Mouse (Mus musculus) liver, embryonic 13.5 days (tissue): ENCODE data around the gene D630003M21Rik. TPM values are rescaled to one million over a fixed set of nuclear protein-coding genes. Genes with fewer than 3 reads are reported as not detected.

ENCODE experiments used
- ATAC-seq: fragments of 200-750 bp; cut with Nextera tagmentation; 2 replicates; pipeline ENCODE4 v1.8.0; 2017; ENCODE audit warnings: low read depth, mild to moderate bottlenecking, moderate number of reproducible peaks, moderate library complexity
- DNase-seq: peaks from one replicate; pipeline ENCODE4 v3.0.0; 2022
- H3K27ac ChIP-seq: fragments of 300-500 bp; sonication (generic); 2 replicates; pipeline ENCODE4 v1.5.1; 2015; ENCODE audit warnings: moderate library complexity, mild to moderate bottlenecking, inconsistent platforms
- H3K27me3 ChIP-seq: fragments of 300-500 bp; sonication (generic); 2 replicates; pipeline ENCODE4 v1.6.1; 2015; ENCODE audit warnings: mild to moderate bottlenecking, inconsistent platforms
- H3K36me3 ChIP-seq: fragments of 300-500 bp; sonication (generic); 2 replicates; pipeline ENCODE4 v1.6.1; 2015; ENCODE audit warnings: mild to moderate bottlenecking, inconsistent platforms
- H3K4me1 ChIP-seq: fragments of 300-500 bp; sonication (generic); replicated peaks from 2 replicates; pipeline ENCODE4 v1.6.1; 2015; ENCODE audit warnings: inconsistent platforms
- H3K4me2 ChIP-seq: fragments of 300-500 bp; sonication (generic); 2 replicates; pipeline ENCODE4 v1.6.1; 2015; ENCODE audit warnings: inconsistent platforms, mild to moderate bottlenecking, moderate library complexity
- H3K4me3 ChIP-seq: fragments of 300-500 bp; sonication (generic); replicated peaks from 2 replicates; pipeline ENCODE4 v1.5.1; 2015; ENCODE audit warnings: mild to moderate bottlenecking, inconsistent platforms
- H3K9ac ChIP-seq: fragments of 300-500 bp; sonication (generic); 2 replicates; pipeline ENCODE4 v1.6.1; 2015; ENCODE audit warnings: mild to moderate bottlenecking, inconsistent platforms
- H3K9me3 ChIP-seq: fragments of 300-500 bp; sonication (generic); replicated peaks from 2 replicates; pipeline ENCODE4 v1.6.1; 2016; ENCODE audit warnings: inconsistent platforms
- WGBS: fragments of 180-500 bp; shearing (Covaris S2); methylation state at CpG from one replicate; pipeline ENCODE4 v1.1.7; 2015; ENCODE audit not compliant: insufficient replicate concordance; 5-methylcytosine and 5-hydroxymethylcytosine counted together
- microRNA-seq: library from miRNA; unstranded; fragments of <30 nt; microRNA quantifications from one replicate; pipeline ENCODE4, GENCODE M21; 2016
- polyA plus RNA-seq: library from polyadenylated mRNA; unstranded; fragments of >200 nt; fragmentation: Nextera tagmentation; extraction: Ambion mirVana; gene quantifications from 2 replicates; pipeline ENCODE4 v1.2.1, GENCODE M21; 2015

Gene D630003M21Rik
- polyA plus RNA-seq, 1 experiment from 2014 or later = 0.47 TPM

GRCm38 (mm10) chr2:158140664-158141063, 88.4 kb downstream of the D630003M21Rik start:
- H3K4me2 ChIP-seq = peak overlapping the region; percentile 93

DNA sequence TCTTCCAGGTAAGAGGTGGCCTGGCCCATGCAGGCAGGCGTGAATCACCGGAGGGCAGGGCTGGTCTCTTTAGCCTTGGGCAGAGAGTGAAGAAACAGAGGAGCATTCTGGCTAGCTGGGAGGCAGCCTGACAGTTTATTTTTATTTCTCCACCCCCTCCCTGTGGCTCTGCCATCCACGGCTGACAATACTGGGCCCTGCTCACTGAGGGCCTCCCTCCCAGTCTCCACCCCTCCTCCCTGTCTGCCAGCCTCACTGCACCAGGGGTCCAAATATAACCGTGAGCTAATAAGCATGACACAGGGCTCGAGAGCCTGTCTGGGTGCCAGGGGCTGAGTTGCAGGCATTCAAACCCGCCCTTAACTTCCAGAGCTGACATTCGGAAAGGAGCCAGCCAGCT, 89.4 kb downstream of the D630003M21Rik start:
- H3K4me3 ChIP-seq = no peak overlapping the region
- H3K9ac ChIP-seq = peak overlapping the region; percentile 92
- peaks cover 86% of the 10 kb centered on the region for H3K36me3 ChIP-seq
- ATAC-seq (no peak), DNase-seq (no peak)
- H3K27ac ChIP-seq = peak overlapping the region; percentile 98
- no peaks in the 10 kb centered on the region for H3K9me3 ChIP-seq
- H3K27me3 ChIP-seq = no peaks in the 10 kb centered on the region
- peak overlapping the region; percentile 2; the same call in 1 of the 2 replicates for H3K4me2 ChIP-seq
- peaks cover 82% of the 10 kb centered on the region for H3K4me1 ChIP-seq
- WGBS = 61% methylated on average over 7 of the region's 7 CpGs

More at GRCm38 (mm10) chr2:158140664-158141063, 88.4 kb downstream of the D630003M21Rik start:
- WGBS = 72% methylated on average over 5 of the region's 5 CpGs
- Histone ChIP-seq H3K27ac (peak overlapping the region; percentile 98), H3K36me3 (peaks cover 76% of the 10 kb centered on the region), H3K9me3 (no peaks in the 10 kb centered on the region), H3K27me3 (no peaks in the 10 kb centered on the region), H3K4me3 (peak overlapping the region; percentile 83), H3K4me1 (peaks cover 87% of the 10 kb centered on the region), H3K9ac (peak overlapping the region; percentile 92)
- no peak for DNase-seq
- no peak for ATAC-seq

GRCm38 (mm10) chr2:158138778-158139177, 90.2 kb downstream of the D630003M21Rik start:
- H3K27me3 ChIP-seq = no peaks in the 10 kb centered on the region
- peaks cover 82% of the 10 kb centered on the region for H3K4me1 ChIP-seq
- H3K4me2 ChIP-seq = no peak overlapping the region
- no peak for DNase-seq
- H3K27ac ChIP-seq = peak overlapping the region; percentile 18; the same call in 1 of the 2 replicates
- H3K36me3 ChIP-seq = peaks cover 95% of the 10 kb centered on the region
- 89% methylated on average over 9 of the region's 9 CpGs for WGBS
- ATAC-seq = no peak
- H3K9me3 ChIP-seq = no peaks in the 10 kb centered on the region
- H3K4me3 ChIP-seq = no peak overlapping the region
- no peak overlapping the region for H3K9ac ChIP-seq

- Histone ChIP-seq H3K9ac (no peak overlapping the region), H3K36me3 (peaks cover 99% of the 10 kb centered on the region), H3K9me3 (no peaks in the 10 kb centered on the region), H3K4me1 (peaks cover 80% of the 10 kb centered on the region), H3K4me2 (no peak overlapping the region), H3K27me3 (no peaks in the 10 kb centered on the region), H3K4me3 (no peak overlapping the region), H3K27ac (no peak overlapping the region)
- WGBS = 84% methylated on average over 12 of the region's 12 CpGs
- no peak for DNase-seq
- ATAC-seq = no peak
Measured at GRCm38 (mm10) chr2:158137771-158138170, 91.3 kb downstream of the D630003M21Rik start.

DNA sequence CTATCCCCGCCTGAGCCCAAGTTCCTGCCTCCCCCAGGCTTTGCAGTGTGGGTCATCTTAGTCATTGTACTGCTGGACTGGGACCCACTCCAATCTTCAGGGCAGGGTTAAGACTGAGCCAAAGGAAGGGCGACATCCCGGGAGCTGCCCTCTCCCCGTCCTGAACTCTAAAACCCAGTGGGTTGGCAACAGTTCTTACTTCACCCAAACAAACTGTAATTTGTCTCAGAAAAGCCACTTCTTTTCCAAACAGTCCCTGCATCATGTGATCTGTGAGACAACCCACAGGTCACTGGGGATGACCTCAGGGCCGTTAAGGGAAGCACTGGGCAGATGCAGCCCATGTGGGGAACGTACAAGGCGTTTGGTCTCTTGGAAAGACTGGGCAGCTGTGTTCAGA, 92.8 kb downstream of the D630003M21Rik start:
- ATAC-seq (no peak), DNase-seq (no peak)
- WGBS = 62% methylated on average over 7 of the region's 7 CpGs
- Histone ChIP-seq H3K9ac (no peak overlapping the region), H3K36me3 (peaks cover 100% of the 10 kb centered on the region), H3K4me3 (no peak overlapping the region), H3K27ac (peak overlapping the region; percentile 8; the same call in 1 of the 2 replicates), H3K9me3 (no peaks in the 10 kb centered on the region), H3K4me2 (no peak overlapping the region), H3K27me3 (no peaks in the 10 kb centered on the region), H3K4me1 (peaks cover 64% of the 10 kb centered on the region)

DNA sequence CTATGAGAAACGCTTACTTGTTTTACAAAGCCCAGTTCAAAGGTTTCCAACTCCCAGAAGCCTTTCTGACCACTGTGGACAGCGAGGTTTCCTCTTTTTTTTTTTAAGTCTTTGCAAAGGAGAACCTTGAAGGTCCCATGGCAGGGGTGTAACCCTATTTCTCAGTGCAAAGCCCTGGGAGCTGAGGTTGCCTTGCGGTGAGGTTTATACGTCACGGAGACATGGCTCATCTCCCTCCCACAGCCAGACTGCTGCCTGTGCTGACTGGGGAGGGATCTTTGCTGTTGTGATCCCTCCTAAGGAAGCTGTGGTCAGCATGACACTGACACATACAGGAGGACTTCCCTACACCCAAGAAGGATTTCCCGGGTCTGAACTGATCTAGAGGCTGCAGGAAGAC, 96.0 kb downstream of the D630003M21Rik start:
- Histone ChIP-seq H3K27me3 (no peaks in the 10 kb centered on the region), H3K4me3 (no peak overlapping the region), H3K9me3 (no peaks in the 10 kb centered on the region), H3K9ac (no peak overlapping the region), H3K4me1 (peaks cover 54% of the 10 kb centered on the region), H3K4me2 (no peak overlapping the region), H3K27ac (no peak overlapping the region), H3K36me3 (peaks cover 100% of the 10 kb centered on the region)
- WGBS = 28% methylated on average over 6 of the region's 6 CpGs
- no peak for DNase-seq
- ATAC-seq = no peak; the same call in 1 of the 2 replicates

Small RNAs within 50 kb of the gene (microRNA-seq; reads per million reads assigned to microRNA genes)
- 2.1 reads per million for gene Mir7685

Other genes starting within 250 kb of the D630003M21Rik start
- gene Tti1, start 200.8 kb downstream of the D630003M21Rik start, polyA plus RNA-seq = 14.0 and 16.2 TPM in 2 replicates
- gene Rprd1b, start 200.7 kb downstream of the D630003M21Rik start, polyA plus RNA-seq = 30.0 and 35.5 TPM in 2 replicates
- gene Tgm2, start 82.8 kb downstream of the D630003M21Rik start, polyA plus RNA-seq = 63.8 and 68.2 TPM in 2 replicates
- gene Bpi, start 28.9 kb upstream of the D630003M21Rik start, polyA plus RNA-seq = not detected in 2 replicates
- gene Lbp, start 77.3 kb upstream of the D630003M21Rik start, polyA plus RNA-seq = 16.3 and 22.9 TPM in 2 replicates
- 1.4 and 1.5 TPM in 2 replicates for gene Snhg11, start 146.4 kb upstream of the D630003M21Rik start, polyA plus RNA-seq
- 6.0 and 6.3 TPM in 2 replicates for gene Ralgapb, start 180.6 kb upstream of the D630003M21Rik start, polyA plus RNA-seq